Mouse (Mus musculus): ENCODE measurements around the gene Nt5c2. TPM values are rescaled to one million over a fixed set of nuclear protein-coding genes. Genes with fewer than 3 reads are reported as not detected.

Nt5c2 gene
- polyA plus RNA-seq, 1 experiment from 2014 or later: 55.1 TPM

DNA sequence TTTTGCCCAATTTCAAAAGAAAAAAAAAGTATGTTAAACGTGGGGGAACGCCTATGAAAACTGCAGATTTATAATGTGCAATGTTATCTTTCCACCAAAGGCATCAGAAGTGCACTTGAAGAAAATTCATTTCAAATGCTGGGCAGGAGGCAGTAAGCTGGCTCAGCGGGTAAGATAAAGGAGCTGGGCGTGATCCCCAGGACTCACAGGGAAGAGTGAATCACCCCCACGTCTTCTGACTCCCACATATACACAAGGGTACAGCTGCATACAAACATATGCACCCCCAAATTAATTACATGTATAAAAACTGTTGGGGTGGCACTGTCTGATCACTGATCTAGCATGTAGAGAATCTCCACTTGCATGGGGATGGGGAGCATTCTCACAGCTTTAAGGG is 82.3 kb downstream of the Nt5c2 start:
- Histone ChIP-seq H3K4me2 (ENCODE audit: low read length) (no peak overlapping the region), H3K9me3 (ENCODE audit: control insufficient read depth, low read length) (no peaks in the 10 kb centered on the region), H3K27me3 (replicated peaks; ENCODE audit: control insufficient read depth, insufficient read depth, low read length) (no peaks in the 10 kb centered on the region), H3K36me3 (ENCODE audit: control insufficient read depth, insufficient read depth, low read length) (no peaks in the 10 kb centered on the region), H3K9ac (ENCODE audit: low read length) (no peak overlapping the region), H3K27ac (ENCODE audit: low read depth) (no peak overlapping the region), H3K4me1 (replicated peaks; ENCODE audit: control insufficient read depth, insufficient read depth, low read length) (peaks cover 13% of the 10 kb centered on the region), H3K4me3 (ENCODE audit: low read depth, low read length) (no peak overlapping the region)
- DNase-seq (ENCODE audit: low spot score) (no peak), ATAC-seq (replicated peaks; ENCODE audit: low FRiP score, low TSS enrichment, low read depth) (no peak)
- WGBS: 82% methylated on average over 5 of the region's 5 CpGs

DNA sequence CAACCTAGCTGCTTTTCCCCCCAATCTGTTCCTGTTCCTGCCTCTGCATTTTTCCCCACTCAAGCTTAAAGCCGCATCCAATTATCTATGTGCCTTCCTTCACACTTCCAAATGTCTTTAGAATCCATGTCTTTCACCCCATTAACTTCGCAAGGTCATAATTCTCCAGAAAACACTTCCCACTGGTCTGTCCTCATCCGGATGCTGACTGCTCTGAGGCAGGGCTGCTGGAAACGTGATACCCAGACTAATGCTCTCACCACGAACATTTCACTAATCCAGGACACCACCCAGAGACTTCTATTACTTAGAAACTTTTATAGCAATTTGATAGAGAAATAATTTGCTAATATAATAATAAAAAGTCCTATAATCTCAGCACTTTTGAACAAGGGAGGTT is 84.9 kb downstream of the Nt5c2 start:
- no peak for DNase-seq (ENCODE audit: low spot score)

DNA sequence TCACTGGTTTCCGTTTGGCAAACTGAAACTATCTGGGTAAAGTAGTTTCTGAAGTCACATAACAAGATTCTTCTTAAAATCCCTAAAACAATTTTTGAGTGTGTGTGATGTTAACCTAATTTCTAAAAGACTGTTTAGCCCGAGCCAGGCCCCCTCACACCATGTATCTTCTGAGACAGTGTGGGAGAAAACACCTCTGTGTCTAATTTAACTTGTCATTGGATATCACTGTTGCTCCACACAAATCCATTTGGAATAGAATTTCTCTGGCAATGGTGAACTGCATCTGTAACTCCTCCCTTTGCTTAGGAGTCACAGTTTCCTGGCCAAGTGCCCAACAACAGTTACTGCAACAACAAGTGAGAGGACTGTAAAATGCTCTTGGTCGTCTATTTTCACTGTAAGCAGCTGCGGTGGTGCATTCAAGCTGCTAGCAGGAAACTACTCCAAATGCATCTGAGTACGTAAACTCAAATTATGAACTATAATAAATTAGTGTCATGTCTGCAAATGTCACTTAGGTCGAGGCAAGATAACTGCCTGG is 85.8 kb downstream of the Nt5c2 start:
- Histone ChIP-seq H3K36me3 (ENCODE audit: control insufficient read depth, insufficient read depth, low read length) (no peaks in the 10 kb centered on the region), H3K9ac (ENCODE audit: low read length) (no peak overlapping the region), H3K27me3 (replicated peaks; ENCODE audit: control insufficient read depth, insufficient read depth, low read length) (no peaks in the 10 kb centered on the region), H3K9me3 (ENCODE audit: control insufficient read depth, low read length) (no peaks in the 10 kb centered on the region), H3K4me3 (ENCODE audit: low read depth, low read length) (no peak overlapping the region), H3K27ac (ENCODE audit: low read depth) (no peak overlapping the region), H3K4me1 (replicated peaks; ENCODE audit: control insufficient read depth, insufficient read depth, low read length) (peaks cover 6% of the 10 kb centered on the region; the same call in 1 of the 2 replicates), H3K4me2 (ENCODE audit: low read length) (no peak overlapping the region)
- ATAC-seq (replicated peaks; ENCODE audit: low FRiP score, low TSS enrichment, low read depth) (no peak), DNase-seq (ENCODE audit: low spot score) (no peak)
- 45% methylated on average over 6 of the region's 6 CpGs for WGBS

More for the DNA sequence above, 84.9 kb downstream of the Nt5c2 start:
- H3K27me3 ChIP-seq (replicated peaks; ENCODE audit: control insufficient read depth, insufficient read depth, low read length): no peaks in the 10 kb centered on the region
- no peak overlapping the region for H3K27ac ChIP-seq (ENCODE audit: low read depth)
- ATAC-seq (replicated peaks; ENCODE audit: low FRiP score, low TSS enrichment, low read depth): no peak
- H3K4me2 ChIP-seq (ENCODE audit: low read length): no peak overlapping the region
- H3K9me3 ChIP-seq (ENCODE audit: control insufficient read depth, low read length): no peaks in the 10 kb centered on the region
- 73% methylated on average over 5 of the region's 5 CpGs for WGBS
- peaks cover 6% of the 10 kb centered on the region; the same call in 1 of the 2 replicates for H3K4me1 ChIP-seq (replicated peaks; ENCODE audit: control insufficient read depth, insufficient read depth, low read length)
- H3K4me3 ChIP-seq (ENCODE audit: low read depth, low read length): no peak overlapping the region
- no peaks in the 10 kb centered on the region for H3K36me3 ChIP-seq (ENCODE audit: control insufficient read depth, insufficient read depth, low read length)
- no peak overlapping the region for H3K9ac ChIP-seq (ENCODE audit: low read length)

DNA sequence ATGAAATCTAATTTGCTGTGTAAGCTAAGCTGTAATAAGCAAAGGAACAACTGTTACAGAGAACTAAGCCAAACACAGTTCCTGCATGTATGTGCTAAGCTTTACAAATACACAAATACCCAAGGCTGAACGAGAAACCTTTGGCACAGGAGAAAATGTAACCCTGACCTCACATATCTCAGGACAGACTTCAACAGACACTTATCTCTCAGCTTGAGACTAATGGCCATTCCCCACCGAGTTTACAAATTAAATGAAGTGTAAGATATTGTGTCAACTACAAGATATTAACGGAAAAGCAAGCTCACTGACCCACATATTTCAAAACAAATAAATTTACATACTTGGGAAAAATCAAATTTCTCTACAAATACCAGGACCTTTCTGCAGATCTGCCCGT is 86.8 kb downstream of the Nt5c2 start:
- Histone ChIP-seq H3K4me2 (ENCODE audit: low read length) (no peak overlapping the region), H3K36me3 (ENCODE audit: control insufficient read depth, insufficient read depth, low read length) (0 out of 2 replicates have a peak, but pooled peaks cover 6% of the 10 kb centered on the region), H3K9me3 (ENCODE audit: control insufficient read depth, low read length) (no peaks in the 10 kb centered on the region), H3K9ac (ENCODE audit: low read length) (no peak overlapping the region), H3K27me3 (replicated peaks; ENCODE audit: control insufficient read depth, insufficient read depth, low read length) (no peaks in the 10 kb centered on the region), H3K27ac (ENCODE audit: low read depth) (no peak overlapping the region), H3K4me3 (ENCODE audit: low read depth, low read length) (no peak overlapping the region), H3K4me1 (replicated peaks; ENCODE audit: control insufficient read depth, insufficient read depth, low read length) (peaks cover 6% of the 10 kb centered on the region; the same call in 1 of the 2 replicates)
- DNase-seq (ENCODE audit: low spot score) (no peak), ATAC-seq (replicated peaks; ENCODE audit: low FRiP score, low TSS enrichment, low read depth) (no peak)
- 56% methylated on average over 4 of the region's 4 CpGs for WGBS

GRCm38 (mm10) chr19:46926951-46927350 is 88.0 kb downstream of the Nt5c2 start:
- H3K4me2 ChIP-seq (ENCODE audit: low read length): no peak overlapping the region
- H3K4me3 ChIP-seq (ENCODE audit: low read depth, low read length): no peak overlapping the region
- no peaks in the 10 kb centered on the region for H3K27me3 ChIP-seq (replicated peaks; ENCODE audit: control insufficient read depth, insufficient read depth, low read length)
- peaks cover 11% of the 10 kb centered on the region; the same call in 1 of the 2 replicates for H3K36me3 ChIP-seq (ENCODE audit: control insufficient read depth, insufficient read depth, low read length)
- peaks cover 6% of the 10 kb centered on the region; the same call in 1 of the 2 replicates for H3K4me1 ChIP-seq (replicated peaks; ENCODE audit: control insufficient read depth, insufficient read depth, low read length)
- ATAC-seq (replicated peaks; ENCODE audit: low FRiP score, low TSS enrichment, low read depth) (no peak), DNase-seq (ENCODE audit: low spot score) (no peak)
- WGBS: 39% methylated on average over 5 of the region's 5 CpGs
- no peak overlapping the region for H3K9ac ChIP-seq (ENCODE audit: low read length)
- no peak overlapping the region for H3K27ac ChIP-seq (ENCODE audit: low read depth)
- H3K9me3 ChIP-seq (ENCODE audit: control insufficient read depth, low read length): no peaks in the 10 kb centered on the region

- no peak overlapping the region for H3K4me3 ChIP-seq (ENCODE audit: low read depth, low read length)
- DNase-seq (ENCODE audit: low spot score): no peak
- H3K4me2 ChIP-seq (ENCODE audit: low read length): no peak overlapping the region
- no peaks in the 10 kb centered on the region for H3K9me3 ChIP-seq (ENCODE audit: control insufficient read depth, low read length)
- no peak overlapping the region for H3K27ac ChIP-seq (ENCODE audit: low read depth)
- ATAC-seq (replicated peaks; ENCODE audit: low FRiP score, low TSS enrichment, low read depth): no peak
- H3K36me3 ChIP-seq (ENCODE audit: control insufficient read depth, insufficient read depth, low read length): peaks cover 11% of the 10 kb centered on the region; the same call in 1 of the 2 replicates
- peaks cover 6% of the 10 kb centered on the region; the same call in 1 of the 2 replicates for H3K4me1 ChIP-seq (replicated peaks; ENCODE audit: control insufficient read depth, insufficient read depth, low read length)
- 50% methylated on average over 4 of the region's 4 CpGs for WGBS
- no peak overlapping the region for H3K9ac ChIP-seq (ENCODE audit: low read length)
- H3K27me3 ChIP-seq (replicated peaks; ENCODE audit: control insufficient read depth, insufficient read depth, low read length): no peaks in the 10 kb centered on the region
Measured at GRCm38 (mm10) chr19:46926357-46926756, 88.6 kb downstream of the Nt5c2 start.

DNA sequence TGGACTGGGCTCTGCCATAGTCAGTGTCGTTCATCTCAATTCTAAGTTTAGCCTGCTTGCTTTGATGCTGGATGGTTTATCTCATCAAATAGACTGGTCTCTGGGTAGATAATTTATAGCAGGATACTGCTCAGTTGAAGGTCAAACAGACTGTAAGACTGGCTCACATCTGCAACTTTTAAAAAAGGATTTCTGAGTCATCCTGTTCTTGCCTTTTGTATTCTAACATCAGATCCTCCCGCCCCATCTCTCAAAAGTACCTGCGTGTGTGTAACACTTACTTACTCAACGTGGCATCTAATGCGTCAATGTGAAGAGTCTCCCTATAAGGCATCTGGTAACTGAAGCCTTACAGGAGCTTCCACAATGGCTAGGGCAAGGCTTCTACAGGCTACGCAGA is 94.4 kb downstream of the Nt5c2 start:
- WGBS: 76% methylated on average over 6 of the region's 6 CpGs
- H3K4me2 ChIP-seq (ENCODE audit: low read length): no peak overlapping the region
- H3K4me1 ChIP-seq (replicated peaks; ENCODE audit: control insufficient read depth, insufficient read depth, low read length): no peaks in the 10 kb centered on the region
- H3K36me3 ChIP-seq (ENCODE audit: control insufficient read depth, insufficient read depth, low read length): peaks cover 11% of the 10 kb centered on the region; the same call in 1 of the 2 replicates
- H3K27me3 ChIP-seq (replicated peaks; ENCODE audit: control insufficient read depth, insufficient read depth, low read length): no peaks in the 10 kb centered on the region
- ATAC-seq (replicated peaks; ENCODE audit: low FRiP score, low TSS enrichment, low read depth): no peak
- DNase-seq (ENCODE audit: low spot score): no peak
- H3K9me3 ChIP-seq (ENCODE audit: control insufficient read depth, low read length): no peaks in the 10 kb centered on the region
- H3K9ac ChIP-seq (ENCODE audit: low read length): no peak overlapping the region
- no peak overlapping the region for H3K4me3 ChIP-seq (ENCODE audit: low read depth, low read length)
- no peak overlapping the region for H3K27ac ChIP-seq (ENCODE audit: low read depth)

DNA sequence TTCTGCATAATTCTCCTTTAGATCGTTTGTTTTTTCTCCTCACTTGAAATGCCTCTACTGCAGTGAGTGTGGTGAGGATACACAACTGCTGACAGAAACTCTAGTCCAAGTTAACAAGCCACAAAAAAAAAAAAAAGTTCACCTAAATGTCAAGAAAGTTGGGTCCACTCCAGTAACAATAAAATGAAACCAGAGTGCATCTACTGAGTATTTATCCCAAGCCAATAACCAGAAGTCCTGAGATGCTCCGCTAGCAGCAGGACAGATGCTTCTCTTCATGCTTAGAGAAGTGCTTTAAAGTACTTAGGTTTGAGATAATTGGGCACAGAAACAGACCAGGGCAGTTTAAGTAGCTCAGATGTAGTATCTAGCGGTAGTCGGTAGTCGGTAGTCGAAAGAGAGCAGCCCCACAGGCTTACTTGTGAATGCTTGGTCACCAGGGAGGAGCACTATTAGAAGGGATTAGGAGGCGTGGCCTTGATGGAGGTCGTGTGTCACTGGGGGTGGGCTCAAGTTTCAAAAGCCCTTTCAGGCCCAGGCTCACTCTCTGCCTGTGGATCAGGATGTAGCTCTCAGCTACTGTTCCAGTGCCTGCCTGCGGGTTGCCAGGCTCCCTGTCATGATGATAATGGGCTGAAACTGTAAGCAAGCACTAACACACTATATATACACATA is 99.4 kb downstream of the Nt5c2 start:
- no peaks in the 10 kb centered on the region for H3K4me1 ChIP-seq (replicated peaks; ENCODE audit: control insufficient read depth, insufficient read depth, low read length)
- no peak for ATAC-seq (replicated peaks; ENCODE audit: low FRiP score, low TSS enrichment, low read depth)
- H3K27ac ChIP-seq (ENCODE audit: low read depth): no peak overlapping the region
- H3K9me3 ChIP-seq (ENCODE audit: control insufficient read depth, low read length): no peaks in the 10 kb centered on the region
- no peak overlapping the region for H3K4me3 ChIP-seq (ENCODE audit: low read depth, low read length)
- no peaks in the 10 kb centered on the region for H3K27me3 ChIP-seq (replicated peaks; ENCODE audit: control insufficient read depth, insufficient read depth, low read length)
- no peak overlapping the region for H3K4me2 ChIP-seq (ENCODE audit: low read length)
- WGBS: 71% methylated on average over 9 of the region's 9 CpGs
- no peaks in the 10 kb centered on the region; the same call in 1 of the 2 replicates for H3K36me3 ChIP-seq (ENCODE audit: control insufficient read depth, insufficient read depth, low read length)
- no peak for DNase-seq (ENCODE audit: low spot score)
- H3K9ac ChIP-seq (ENCODE audit: low read length): no peak overlapping the region

DNA sequence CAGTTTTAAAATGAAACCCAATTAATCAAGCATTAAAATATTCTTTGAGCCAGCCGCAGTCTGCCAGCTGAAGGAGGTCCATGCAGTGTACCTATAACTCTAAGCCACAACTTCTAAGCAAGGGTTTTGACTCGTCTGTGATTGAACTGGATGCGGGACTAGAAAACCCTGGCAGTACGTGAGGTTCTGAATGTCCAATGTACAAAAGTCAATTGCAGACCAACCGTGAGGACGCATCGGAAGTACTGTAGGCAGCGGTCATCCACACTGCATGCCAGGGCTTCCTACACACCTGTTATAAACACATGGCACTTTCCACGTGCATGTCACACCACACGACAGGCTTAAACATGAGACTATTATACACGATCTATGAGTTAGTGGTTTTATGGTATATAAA is 101.3 kb downstream of the Nt5c2 start:
- H3K4me1 ChIP-seq (replicated peaks; ENCODE audit: control insufficient read depth, insufficient read depth, low read length): no peaks in the 10 kb centered on the region
- no peak overlapping the region for H3K4me3 ChIP-seq (ENCODE audit: low read depth, low read length)
- no peak for ATAC-seq (replicated peaks; ENCODE audit: low FRiP score, low TSS enrichment, low read depth)
- no peaks in the 10 kb centered on the region; the same call in 1 of the 2 replicates for H3K36me3 ChIP-seq (ENCODE audit: control insufficient read depth, insufficient read depth, low read length)
- 94% methylated on average over 11 of the region's 11 CpGs for WGBS
- no peak overlapping the region for H3K27ac ChIP-seq (ENCODE audit: low read depth)
- H3K9ac ChIP-seq (ENCODE audit: low read length): no peak overlapping the region
- H3K9me3 ChIP-seq (ENCODE audit: control insufficient read depth, low read length): no peaks in the 10 kb centered on the region
- H3K27me3 ChIP-seq (replicated peaks; ENCODE audit: control insufficient read depth, insufficient read depth, low read length): no peaks in the 10 kb centered on the region
- H3K4me2 ChIP-seq (ENCODE audit: low read length): no peak overlapping the region
- no peak for DNase-seq (ENCODE audit: low spot score)
